Mouse (Mus musculus) T-cell, adult 2 months (primary cell): ENCODE data around the gene Endog.
"Not testable (repeated sequence)": the region's sequence is repeated elsewhere in the genome, so short reads cannot be mapped to it uniquely, and the experiment has no call there.

ENCODE experiments used
- DNase-seq: peaks from one replicate; pipeline ENCODE4 v3.0.0; 2022; ENCODE audit warnings: low spot score

Endog gene

DNA sequence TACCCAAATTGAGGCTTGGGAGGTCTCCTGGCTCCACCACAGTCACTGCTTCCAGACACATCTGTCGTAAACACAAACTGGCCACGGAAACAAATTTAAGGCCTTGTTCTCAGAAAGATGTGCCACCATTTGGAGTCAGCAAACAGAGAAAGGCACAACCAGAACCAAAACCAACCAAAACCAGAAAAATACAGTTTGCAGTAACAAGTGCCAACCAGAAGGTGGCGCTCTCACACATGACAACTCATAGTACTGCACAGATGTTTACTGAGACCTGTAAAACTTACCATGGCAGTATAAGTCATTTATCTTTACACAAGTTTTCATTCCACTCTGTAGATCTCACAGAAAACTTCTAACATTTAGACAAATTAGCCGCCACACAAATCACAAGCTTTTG, 4.6 kb upstream of the Endog start:
- DNase-seq, result no peak

DNA sequence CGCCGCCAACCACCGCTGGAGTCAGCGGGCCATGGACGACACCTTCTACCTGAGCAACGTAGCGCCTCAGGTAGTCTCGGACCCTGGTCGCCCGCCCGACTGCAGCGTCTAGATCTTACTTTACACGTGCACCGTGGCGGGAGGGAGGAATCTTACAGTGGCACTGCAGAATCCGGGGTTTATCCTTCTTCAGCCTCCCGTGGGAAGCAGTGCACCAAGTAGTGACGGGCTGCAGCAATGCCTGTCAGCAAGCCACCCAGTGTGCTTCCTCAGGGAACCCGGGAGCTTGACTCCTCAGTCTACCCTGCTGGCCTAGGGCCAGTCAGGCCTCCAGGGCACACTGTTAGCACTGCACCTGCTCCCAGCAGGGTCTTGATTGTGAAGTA, 697 bp downstream of the Endog start:
- DNase-seq, result no peak

- DNase-seq, result no peak
These were observed 2.4 kb downstream of the Endog start for GRCm38 (mm10) chr2:30173541-30174240.

- no peak for DNase-seq
These were observed 4.6 kb downstream of the Endog start for GRCm38 (mm10) chr2:30175897-30176296.

DNA sequence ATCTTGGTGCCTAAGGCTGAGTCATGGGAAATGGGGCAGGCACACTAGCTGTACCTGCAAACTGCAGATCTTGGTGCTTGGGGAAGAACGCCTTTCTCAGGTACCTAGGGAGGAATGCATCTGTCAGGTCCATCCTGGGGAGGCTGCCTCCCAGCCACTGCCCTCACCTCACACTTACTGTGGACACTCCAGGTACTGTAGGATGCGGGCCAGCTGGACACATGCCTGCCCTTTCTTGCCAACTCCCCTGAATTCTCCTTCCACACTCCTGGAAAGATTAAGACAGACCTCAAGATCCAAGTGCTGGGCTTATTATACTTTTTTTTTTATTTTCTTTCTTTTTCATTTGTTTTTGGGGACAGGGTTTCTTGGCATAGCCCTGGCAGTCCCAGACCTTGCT, 5.3 kb downstream of the Endog start:
- DNase-seq, result no peak

DNA sequence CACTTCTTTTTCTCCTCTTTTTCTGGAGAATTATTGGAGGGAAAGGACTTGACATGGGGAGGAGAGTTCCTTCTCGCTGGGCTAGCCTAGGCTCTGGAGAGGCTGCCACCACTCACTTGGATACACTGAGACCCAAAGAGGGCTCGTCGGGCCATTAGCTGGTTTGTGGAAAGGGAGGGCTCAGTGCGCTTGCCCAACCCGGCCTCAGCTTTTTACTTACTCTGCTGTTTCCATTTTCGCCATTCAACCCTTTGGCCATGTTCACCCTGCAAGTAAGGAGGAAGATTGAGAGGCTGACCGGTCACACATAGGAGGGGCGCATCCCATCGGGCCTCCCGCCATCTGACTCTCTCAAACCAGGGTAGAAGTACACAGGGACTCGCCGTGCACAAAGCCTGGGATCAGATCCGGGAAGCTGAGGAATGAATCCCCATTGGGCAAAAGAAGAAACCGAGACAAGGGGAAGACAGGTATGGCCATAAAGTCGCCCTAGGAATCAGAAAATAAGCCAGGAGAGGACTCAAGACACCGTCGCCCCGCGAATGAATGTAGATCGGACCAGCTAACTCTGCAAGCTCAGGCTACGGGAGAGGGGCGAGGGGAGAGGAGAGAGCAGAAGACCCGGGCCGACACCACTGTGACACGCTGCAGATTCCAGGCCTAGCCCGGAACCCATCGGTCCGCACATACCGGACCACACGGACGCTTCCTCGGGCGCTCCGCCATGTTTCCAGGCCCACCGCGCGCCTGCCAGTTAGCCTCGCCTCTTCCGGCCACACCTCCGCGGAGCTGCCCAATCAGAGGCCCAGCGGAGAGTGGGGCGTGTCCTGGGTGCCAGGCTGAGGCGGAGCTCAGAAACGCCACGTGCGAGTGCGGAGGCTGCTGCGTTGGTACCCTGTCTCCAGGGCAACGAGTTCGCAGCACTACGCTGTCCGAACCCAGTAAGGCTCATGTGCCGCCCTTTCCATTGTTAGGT, 6.7 kb downstream of the Endog start, which contains the start of gene Spout1:
TSS of gene Spout1 (minus strand) at position 760 of the 976 bp plus-strand sequence.
- DNase-seq, result peak; percentile 96

DNA sequence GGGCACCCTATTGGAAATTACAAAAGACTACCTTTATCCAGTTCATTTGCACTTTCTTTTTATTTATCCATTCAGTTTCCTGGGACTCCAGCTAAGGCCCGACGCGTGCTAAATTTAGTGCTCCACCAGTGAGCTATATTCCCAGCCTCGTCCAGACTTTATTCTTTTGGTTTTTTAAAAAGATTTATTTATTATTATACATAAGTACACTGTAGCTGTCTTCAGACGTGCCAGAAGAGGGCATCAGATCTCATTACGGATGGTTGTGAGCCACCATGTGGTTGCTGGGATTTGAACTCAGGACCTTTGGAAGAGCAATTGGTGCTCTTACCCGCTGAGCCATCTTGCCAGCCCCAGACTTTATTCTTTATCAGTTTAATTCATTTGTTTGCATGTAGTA, 7.4 kb downstream of the Endog start:
- not testable (repeated sequence) for DNase-seq

DNA sequence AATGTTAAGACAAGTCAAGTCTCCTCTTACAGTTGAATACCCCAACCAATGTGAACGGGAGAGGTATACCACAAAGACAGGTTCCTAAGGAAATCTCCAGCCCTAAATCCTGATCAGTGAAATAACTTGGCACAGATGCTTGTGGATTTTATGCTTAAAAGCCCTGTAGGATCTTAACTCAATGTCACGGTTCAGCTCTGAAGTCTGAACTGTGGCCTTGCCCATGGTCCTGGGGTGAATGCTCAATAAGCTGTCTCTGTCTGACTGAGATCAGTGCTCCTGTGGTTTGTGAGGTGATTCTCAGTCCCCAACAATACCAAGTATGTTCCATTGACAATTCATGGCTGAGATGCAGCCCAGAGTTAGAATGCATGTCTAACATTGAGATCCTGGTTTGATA, 11.1 kb downstream of the Endog start:
- DNase-seq, result no peak

DNA sequence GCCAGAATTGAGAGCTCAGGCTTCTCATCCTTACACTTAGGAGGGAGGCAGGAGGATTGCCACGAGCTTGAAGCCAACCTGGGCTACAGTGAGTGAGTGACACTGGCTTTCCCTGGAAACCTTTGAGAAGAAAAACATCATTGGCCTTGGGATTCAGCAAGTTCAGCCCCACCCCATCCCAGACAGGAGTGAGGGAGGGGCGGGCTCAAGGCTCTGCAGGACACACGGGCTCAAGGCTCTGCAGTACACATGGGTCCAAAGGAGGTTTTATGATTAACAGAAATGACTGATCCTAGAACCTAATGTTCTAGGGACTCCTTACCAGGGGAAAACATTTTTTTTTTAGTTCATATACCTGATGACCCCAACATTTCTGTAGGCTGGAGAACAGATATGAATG, 12.4 kb downstream of the Endog start:
- DNase-seq, result no peak

DNA sequence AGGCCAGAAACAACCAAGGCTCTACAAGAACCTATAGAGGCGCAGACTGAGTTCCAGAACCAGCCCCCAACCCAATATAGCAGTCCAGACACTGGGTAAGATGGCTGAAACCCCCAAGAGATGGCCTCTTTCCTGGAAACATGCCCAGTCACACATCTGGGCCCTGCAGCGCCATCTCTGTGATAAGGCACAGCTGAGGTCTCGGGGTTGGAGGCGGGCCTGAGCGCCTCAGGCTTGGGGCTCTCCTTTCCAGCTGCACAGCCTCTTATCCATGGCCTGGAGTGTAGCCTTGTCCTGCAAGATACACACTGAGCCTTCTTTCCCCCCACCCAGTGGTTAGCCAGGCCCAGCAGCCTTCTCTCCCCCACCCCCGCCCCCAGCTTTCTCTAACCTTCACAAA, 14.0 kb downstream of the Endog start:
- no peak for DNase-seq

- DNase-seq, result no peak
These were observed 14.4 kb downstream of the Endog start for GRCm38 (mm10) chr2:30185681-30186080.

GRCm38 (mm10) chr2:30191790-30192580, 20.7 kb downstream of the Endog start:
- DNase-seq, result no peak

- DNase-seq, result no peak
These were observed 23.4 kb downstream of the Endog start for GRCm38 (mm10) chr2:30194656-30195055.

- no peak for DNase-seq
These were observed 26.7 kb downstream of the Endog start for GRCm38 (mm10) chr2:30198021-30198420.

GRCm38 (mm10) chr2:30199984-30200383, 28.7 kb downstream of the Endog start:
- no peak for DNase-seq

DNA sequence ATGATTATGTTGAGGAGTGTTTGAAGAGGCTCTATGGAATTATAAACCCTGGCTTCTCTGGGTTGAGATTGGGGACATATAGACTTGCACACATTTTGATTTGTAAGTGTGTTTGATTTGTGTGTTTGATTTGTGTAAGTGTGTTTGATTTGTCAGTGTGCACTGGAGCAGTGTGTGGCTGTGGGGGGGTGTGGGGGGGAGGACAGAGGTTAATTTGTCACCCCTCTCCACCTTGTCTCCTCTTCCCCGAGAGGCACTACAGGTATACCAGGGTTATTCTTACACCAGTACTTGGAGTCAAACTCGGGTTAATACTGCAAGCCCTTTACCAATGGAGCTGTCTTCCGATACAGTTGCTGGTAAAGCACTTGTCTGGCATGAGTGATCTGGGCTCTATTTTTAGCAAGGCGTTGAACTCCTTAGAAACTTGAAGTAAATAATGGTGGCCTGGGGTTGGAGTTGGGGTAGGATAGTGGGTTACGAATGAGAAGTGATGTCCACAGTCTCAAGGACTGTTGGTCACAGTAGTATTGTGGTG, 29.2 kb downstream of the Endog start:
- no peak for DNase-seq

- peak; percentile 56 for DNase-seq
These were observed 32.1 kb downstream of the Endog start for GRCm38 (mm10) chr2:30203439-30203838.

DNA sequence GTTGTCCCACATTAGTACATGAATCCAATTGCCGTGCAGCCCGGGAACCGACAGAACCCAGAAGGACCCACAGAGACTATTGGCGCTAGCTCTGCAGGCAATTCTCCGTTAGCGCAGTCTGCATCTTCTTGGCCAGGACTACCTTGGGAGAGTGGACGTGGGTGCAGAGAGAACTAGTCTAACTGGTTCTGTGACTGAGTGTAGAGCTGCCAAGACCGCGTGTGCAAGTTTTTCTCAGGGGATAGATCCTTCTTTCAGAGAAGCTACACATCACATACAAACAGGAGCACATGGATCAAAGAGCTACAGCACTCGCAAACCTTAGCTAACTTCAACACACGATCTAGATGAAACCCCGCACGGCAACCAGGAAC, 33.9 kb downstream of the Endog start:
- DNase-seq, result no peak

DNA sequence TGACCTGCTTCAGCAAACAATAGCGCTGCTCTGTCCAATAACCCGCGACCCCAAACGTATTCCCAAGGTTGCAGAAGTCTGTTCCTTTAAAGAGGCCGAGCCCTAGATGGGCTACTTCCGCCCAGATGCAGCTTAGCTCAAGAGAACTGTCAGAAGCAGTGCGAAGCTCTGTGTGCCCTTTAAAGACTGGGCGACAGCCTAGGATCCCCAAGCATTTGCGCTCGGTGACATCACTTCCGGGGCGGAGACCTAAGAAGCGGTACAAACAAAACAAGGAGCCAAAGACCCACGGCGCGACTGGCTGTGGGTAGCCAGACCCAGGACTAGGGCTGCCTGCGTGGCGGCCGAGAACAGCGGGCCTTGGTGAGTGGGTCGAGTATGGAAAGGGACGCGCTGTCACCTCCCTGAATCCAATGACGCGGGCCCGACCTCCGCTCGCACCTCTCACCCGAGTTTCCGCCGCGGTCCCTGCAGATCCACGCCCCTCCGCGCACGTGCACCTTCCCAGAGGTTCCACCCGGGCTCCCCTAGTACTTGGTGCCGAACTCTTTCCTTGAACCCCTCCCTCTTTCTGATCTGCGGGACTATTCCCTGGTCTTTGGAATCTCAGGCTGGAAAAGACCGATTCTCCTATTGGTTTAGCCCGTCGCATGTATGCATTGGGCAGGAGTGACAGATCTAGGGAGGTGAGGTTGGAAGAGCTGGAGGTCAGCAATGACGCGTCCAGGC, 34.5 kb downstream of the Endog start, which contains the start of gene Kyat1:
TSS of gene Kyat1 (minus strand) at position 219 of the 729 bp plus-strand sequence.
- peak; percentile 95 for DNase-seq

GRCm38 (mm10) chr2:30207401-30207800, 36.1 kb downstream of the Endog start:
- DNase-seq, result no peak

- no peak for DNase-seq
These were observed 36.6 kb downstream of the Endog start for GRCm38 (mm10) chr2:30207886-30208285.
